Mouse (Mus musculus): ENCODE measurements at regions not wholly inside any gene's neighbourhood (a gene's known extent, or its start where the extent isn't known, plus 50 kb on each side); places are given as distances from the start of the nearest gene placed in this dataset.
"Not testable (repeated sequence)": the region's sequence is repeated elsewhere in the genome, so short reads cannot be mapped to it uniquely, and the experiment has no call there.

- H3K27me3 ChIP-seq (ENCODE audit: control insufficient read depth, insufficient read depth, low read length): no peaks in the 10 kb centered on the region
- peak; percentile 2 for DNase-seq
- no peaks in the 10 kb centered on the region for H3K36me3 ChIP-seq (ENCODE audit: control insufficient read depth, insufficient read depth, low read length)
- TF ChIP-seq POLR2A (IDR thresholded peaks at IDR 0.05; ENCODE audit: control insufficient read depth, extremely low read depth, insufficient read depth, low read length, poor library complexity) (no peak), CTCF (IDR thresholded peaks at IDR 0.05; ENCODE audit: borderline replicate concordance, control insufficient read depth, extremely low read depth, insufficient read depth, low read length, poor library complexity) (peak; percentile 25; the same call in 1 of the 2 replicates)
- no peak overlapping the region for H3K27ac ChIP-seq (ENCODE audit: control insufficient read depth, insufficient read depth, low read length)
- 26% methylated on average over 10 of the region's 10 CpGs for WGBS
- no peak overlapping the region for H3K4me3 ChIP-seq (ENCODE audit: control insufficient read depth, insufficient read depth, low read length)
- no peaks in the 10 kb centered on the region for H3K4me1 ChIP-seq (replicated peaks; ENCODE audit: control insufficient read depth, insufficient read depth, low read length)
Measured at GRCm38 (mm10) chr15:91969378-91969777, 81.6 kb upstream of the Cntn1 start.

GRCm38 (mm10) chr15:91971411-91971810, 79.6 kb upstream of the Cntn1 start:
- WGBS: 79% methylated on average over 3 of the region's 3 CpGs
- H3K27ac ChIP-seq (ENCODE audit: control insufficient read depth, insufficient read depth, low read length): no peak overlapping the region

GRCm38 (mm10) chr15:91971846-91972245, 79.1 kb upstream of the Cntn1 start:
- TF ChIP-seq POLR2A (IDR thresholded peaks at IDR 0.05; ENCODE audit: control insufficient read depth, extremely low read depth, insufficient read depth, low read length, poor library complexity) (no peak), CTCF (IDR thresholded peaks at IDR 0.05; ENCODE audit: borderline replicate concordance, control insufficient read depth, extremely low read depth, insufficient read depth, low read length, poor library complexity) (no peak)
- Histone ChIP-seq H3K4me1 (replicated peaks; ENCODE audit: control insufficient read depth, insufficient read depth, low read length) (no peaks in the 10 kb centered on the region), H3K4me3 (ENCODE audit: control insufficient read depth, insufficient read depth, low read length) (no peak overlapping the region), H3K27me3 (ENCODE audit: control insufficient read depth, insufficient read depth, low read length) (no peaks in the 10 kb centered on the region), H3K36me3 (ENCODE audit: control insufficient read depth, insufficient read depth, low read length) (no peaks in the 10 kb centered on the region), H3K27ac (ENCODE audit: control insufficient read depth, insufficient read depth, low read length) (no peak overlapping the region)
- DNase-seq: no peak
- 54% methylated on average over 5 of the region's 5 CpGs for WGBS

More at GRCm38 (mm10) chr15:91971411-91971810, 79.6 kb upstream of the Cntn1 start:
- Histone ChIP-seq H3K4me3 (ENCODE audit: control insufficient read depth, insufficient read depth, low read length) (no peak overlapping the region), H3K27me3 (ENCODE audit: control insufficient read depth, insufficient read depth, low read length) (no peaks in the 10 kb centered on the region), H3K4me1 (replicated peaks; ENCODE audit: control insufficient read depth, insufficient read depth, low read length) (no peaks in the 10 kb centered on the region), H3K36me3 (ENCODE audit: control insufficient read depth, insufficient read depth, low read length) (no peaks in the 10 kb centered on the region)
- no peak for TF ChIP-seq CTCF (IDR thresholded peaks at IDR 0.05; ENCODE audit: borderline replicate concordance, control insufficient read depth, extremely low read depth, insufficient read depth, low read length, poor library complexity)
- TF ChIP-seq POLR2A (IDR thresholded peaks at IDR 0.05; ENCODE audit: control insufficient read depth, extremely low read depth, insufficient read depth, low read length, poor library complexity): no peak
- no peak for DNase-seq

- no peaks in the 10 kb centered on the region for H3K27me3 ChIP-seq (ENCODE audit: control insufficient read depth, insufficient read depth, low read length)
- 66% methylated on average over 2 of the region's 2 CpGs for WGBS
- no peaks in the 10 kb centered on the region for H3K36me3 ChIP-seq (ENCODE audit: control insufficient read depth, insufficient read depth, low read length)
- no peaks in the 10 kb centered on the region for H3K4me1 ChIP-seq (replicated peaks; ENCODE audit: control insufficient read depth, insufficient read depth, low read length)
- H3K4me3 ChIP-seq (ENCODE audit: control insufficient read depth, insufficient read depth, low read length): no peak overlapping the region
- no peak for TF ChIP-seq POLR2A (IDR thresholded peaks at IDR 0.05; ENCODE audit: control insufficient read depth, extremely low read depth, insufficient read depth, low read length, poor library complexity)
- TF ChIP-seq CTCF (IDR thresholded peaks at IDR 0.05; ENCODE audit: borderline replicate concordance, control insufficient read depth, extremely low read depth, insufficient read depth, low read length, poor library complexity): no peak
- DNase-seq: no peak
- no peak overlapping the region for H3K27ac ChIP-seq (ENCODE audit: control insufficient read depth, insufficient read depth, low read length)
Measured at GRCm38 (mm10) chr15:91975606-91976005, 75.4 kb upstream of the Cntn1 start.

GRCm38 (mm10) chr15:91983186-91983585, 67.8 kb upstream of the Cntn1 start:
- H3K27ac ChIP-seq (ENCODE audit: control insufficient read depth, insufficient read depth, low read length); H3K27me3 ChIP-seq (ENCODE audit: control insufficient read depth, insufficient read depth, low read length); H3K4me1 ChIP-seq (replicated peaks; ENCODE audit: control insufficient read depth, insufficient read depth, low read length); H3K36me3 ChIP-seq (ENCODE audit: control insufficient read depth, insufficient read depth, low read length); DNase-seq; H3K4me3 ChIP-seq (ENCODE audit: control insufficient read depth, insufficient read depth, low read length): not testable (repeated sequence)
- 99% methylated on average over 15 of the region's 15 CpGs for WGBS

- DNase-seq: no peak
- WGBS: 90% methylated on average over 6 of the region's 6 CpGs
- no peaks in the 10 kb centered on the region for H3K27me3 ChIP-seq (ENCODE audit: control insufficient read depth, insufficient read depth, low read length)
- H3K4me3 ChIP-seq (ENCODE audit: control insufficient read depth, insufficient read depth, low read length): no peak overlapping the region
- no peak overlapping the region for H3K27ac ChIP-seq (ENCODE audit: control insufficient read depth, insufficient read depth, low read length)
- TF ChIP-seq POLR2A (IDR thresholded peaks at IDR 0.05; ENCODE audit: control insufficient read depth, extremely low read depth, insufficient read depth, low read length, poor library complexity): no peak
- no peaks in the 10 kb centered on the region for H3K36me3 ChIP-seq (ENCODE audit: control insufficient read depth, insufficient read depth, low read length)
- H3K4me1 ChIP-seq (replicated peaks; ENCODE audit: control insufficient read depth, insufficient read depth, low read length): no peaks in the 10 kb centered on the region
Measured at GRCm38 (mm10) chr15:92000086-92000485, 50.9 kb upstream of the Cntn1 start.
